16 mouse cellular contexts compared by ENCODE assay signal in the genomic region with DNA sequence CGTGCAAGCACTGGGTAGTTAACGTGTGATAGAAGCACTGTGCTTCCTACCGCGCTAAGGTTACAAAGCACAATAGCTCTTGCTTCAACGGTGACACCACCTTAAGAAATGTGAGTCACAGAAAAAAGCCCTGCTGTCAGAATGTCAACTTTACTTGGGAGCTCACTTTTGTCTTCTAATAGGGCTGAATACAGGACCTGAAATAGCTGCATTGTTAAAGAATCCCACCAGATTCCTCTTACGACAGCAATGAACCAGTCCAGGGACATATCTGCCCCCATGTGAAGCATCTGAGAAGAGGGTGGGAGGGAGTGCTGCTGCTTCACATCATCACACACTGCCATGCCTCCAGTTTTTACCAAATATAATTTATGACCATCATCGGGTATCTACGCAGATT.
"Had no signal": no experiment of that assay in that cellular context is flagged by ENCODE, and none has a peak within 500 bp of the region (broad histone marks: within the 10 kb centered on the region; RNA-seq: fewer than 3 reads in every experiment).

No protein-coding gene starts in this region.

- H3K4me1 ChIP-seq: limb, embryonic 10.5 days; liver, embryonic 15.5 days; neural tube, embryonic 15.5 days had no signal

- DNase-seq: kidney, adult 2 months; kidney, postnatal 25 days; lung, adult 2 months; lung, postnatal 10 days; lung, postnatal 4 days; midbrain, embryonic 14.5 days; right cerebral cortex, postnatal 4 days; spleen, adult 18-20 months; thymus, adult 2 months; thymus, postnatal 25 days had no signal

- H3K4me3 ChIP-seq: limb, embryonic 10.5 days; liver, embryonic 15.5 days; midbrain, embryonic 10.5 days; myocyte; neural tube, embryonic 15.5 days had no signal

- H3K27ac ChIP-seq: limb, embryonic 10.5 days; liver, embryonic 15.5 days; midbrain, embryonic 10.5 days; neural tube, embryonic 15.5 days had no signal

- H3K9me3 ChIP-seq: limb, embryonic 10.5 days; liver, embryonic 15.5 days; midbrain, embryonic 10.5 days; neural tube, embryonic 15.5 days had no signal

- H3K27me3 ChIP-seq: liver, embryonic 15.5 days; neural tube, embryonic 15.5 days had no signal

- H3K4me2 ChIP-seq: liver, embryonic 11.5 days; liver, embryonic 15.5 days; neural tube, embryonic 15.5 days had no signal

- H3K36me3 ChIP-seq: limb, embryonic 10.5 days; liver, embryonic 15.5 days; midbrain, embryonic 10.5 days; neural tube, embryonic 15.5 days had no signal

- H3K9ac ChIP-seq: liver, embryonic 15.5 days; neural tube, embryonic 15.5 days had no signal
